Mouse (Mus musculus) limb, embryonic 13.5 days (tissue): Measurements from ENCODE around the gene Tenm2. TPM values are rescaled to one million over a fixed set of nuclear protein-coding genes. Genes with fewer than 3 reads are reported as not detected.

Source experiments
- ATAC-seq: fragments of 200-750 bp; cut with Nextera tagmentation; 2 replicates; pipeline ENCODE4 v1.8.0; 2017; ENCODE audit warnings: low read depth, moderate number of reproducible peaks, moderate TSS enrichment; ENCODE audit not compliant: low FRiP score
- H3K27ac ChIP-seq: fragments of 300-500 bp; sonication (generic); 2 replicates; pipeline ENCODE4 v1.5.1; 2015; ENCODE audit warnings: inconsistent platforms, mild to moderate bottlenecking, moderate library complexity
- H3K27me3 ChIP-seq: fragments of 300-500 bp; sonication (generic); 2 replicates; pipeline ENCODE4 v1.6.1; 2015; ENCODE audit warnings: mild to moderate bottlenecking, inconsistent platforms
- H3K36me3 ChIP-seq: fragments of 300-500 bp; sonication (generic); 2 replicates; pipeline ENCODE4 v1.6.1; 2015; ENCODE audit warnings: inconsistent platforms, mild to moderate bottlenecking, moderate library complexity
- H3K4me1 ChIP-seq: fragments of 300-500 bp; sonication (generic); 2 replicates; pipeline ENCODE4 v1.6.1; 2015; ENCODE audit warnings: inconsistent platforms
- H3K4me2 ChIP-seq: fragments of 300-500 bp; sonication (generic); replicated peaks from 2 replicates; pipeline ENCODE4 v1.6.1; 2015; ENCODE audit warnings: inconsistent platforms, mild to moderate bottlenecking, moderate library complexity
- H3K4me3 ChIP-seq: fragments of 300-500 bp; sonication (generic); 2 replicates; pipeline ENCODE4 v1.5.1; 2015; ENCODE audit warnings: moderate library complexity, mild to moderate bottlenecking, inconsistent platforms
- H3K9ac ChIP-seq: fragments of 300-500 bp; sonication (generic); 2 replicates; pipeline ENCODE4 v1.6.1; 2015; ENCODE audit warnings: mild to moderate bottlenecking, inconsistent platforms
- H3K9me3 ChIP-seq: fragments of 300-500 bp; sonication (generic); 2 replicates; pipeline ENCODE4 v1.6.1; 2016; ENCODE audit warnings: inconsistent platforms
- WGBS: fragments of 180-500 bp; shearing (Covaris S2); methylation state at CpG from one replicate; pipeline ENCODE4 v1.1.7; 2015; 5-methylcytosine and 5-hydroxymethylcytosine counted together
- polyA plus RNA-seq: library from polyadenylated mRNA; unstranded; fragments of >200 nt; fragmentation: Nextera tagmentation; extraction: Ambion mirVana; gene quantifications from 2 replicates; pipeline ENCODE4 v1.2.1, GENCODE M21; 2015

Gene Tenm2
- polyA plus RNA-seq, 1 experiment from 2014 or later, result 6.4 TPM

DNA sequence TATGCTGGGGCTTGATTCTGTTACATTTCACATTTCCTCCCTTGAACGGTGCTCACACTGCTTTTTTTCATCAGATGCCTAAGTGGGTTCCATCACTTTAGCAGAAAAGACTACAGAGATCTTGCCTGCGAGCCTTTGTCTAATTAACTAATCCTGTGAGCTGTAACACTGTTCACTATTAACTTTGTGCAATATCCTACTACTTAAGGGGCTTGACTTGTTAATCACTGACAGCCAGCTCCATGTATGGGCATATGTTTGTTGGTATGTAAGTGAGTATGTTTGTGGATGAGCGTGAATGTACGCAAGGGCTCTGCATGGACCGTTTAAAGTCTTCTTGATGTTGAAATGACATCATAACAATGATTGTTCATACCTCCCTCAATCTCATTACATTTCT is 277.7 kb downstream of the Tenm2 start:
- no peak overlapping the region for H3K9ac ChIP-seq
- no peaks in the 10 kb centered on the region for H3K9me3 ChIP-seq
- no peaks in the 10 kb centered on the region for H3K4me1 ChIP-seq
- no peak overlapping the region for H3K4me2 ChIP-seq
- ATAC-seq, result no peak
- no peaks in the 10 kb centered on the region for H3K36me3 ChIP-seq
- H3K4me3 ChIP-seq, result no peak overlapping the region
- no peak overlapping the region for H3K27ac ChIP-seq
- whole genome bisulfite sequencing, result 72% methylated on average over 5 of the region's 5 CpGs
- H3K27me3 ChIP-seq, result no peaks in the 10 kb centered on the region

GRCm38 (mm10) chr11:36941429-36941828 is 294.3 kb downstream of the Tenm2 start:
- H3K9ac ChIP-seq, result no peak overlapping the region
- H3K9me3 ChIP-seq, result no peaks in the 10 kb centered on the region
- no peak overlapping the region for H3K4me2 ChIP-seq
- ATAC-seq, result no peak
- no peaks in the 10 kb centered on the region for H3K4me1 ChIP-seq
- H3K27me3 ChIP-seq, result no peaks in the 10 kb centered on the region
- no peaks in the 10 kb centered on the region for H3K36me3 ChIP-seq
- 83% methylated on average over 6 of the region's 6 CpGs for WGBS
- H3K4me3 ChIP-seq, result no peak overlapping the region
- H3K27ac ChIP-seq, result no peak overlapping the region

DNA sequence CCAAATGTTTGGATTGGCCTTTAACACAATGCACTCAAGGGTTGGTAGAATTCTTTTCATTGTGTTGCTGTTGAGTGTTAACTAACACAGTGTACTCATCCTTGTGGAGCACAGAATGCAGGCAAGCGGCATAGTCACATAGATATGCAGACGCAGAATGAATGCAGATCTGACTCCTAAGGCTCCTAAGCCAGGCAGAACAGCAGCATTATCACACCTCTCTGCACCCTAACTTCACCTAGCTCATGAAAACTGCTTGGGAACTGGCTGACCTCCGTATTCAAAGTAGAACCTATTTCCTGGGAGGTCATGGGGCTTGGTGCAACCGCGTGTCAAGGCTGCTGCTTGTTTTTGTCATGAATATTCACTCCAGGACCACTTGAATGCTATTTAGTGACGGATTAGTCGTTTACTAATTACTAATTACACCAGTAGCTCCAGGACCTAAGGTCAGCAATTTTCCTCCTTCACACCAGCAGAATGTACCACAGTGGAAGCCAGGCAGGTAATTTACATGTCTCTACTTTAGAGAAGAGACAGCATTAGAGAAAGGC is 295.1 kb downstream of the Tenm2 start:
- Histone ChIP-seq H3K9ac (no peak overlapping the region), H3K27ac (no peak overlapping the region), H3K4me1 (no peaks in the 10 kb centered on the region), H3K4me2 (no peak overlapping the region), H3K9me3 (no peaks in the 10 kb centered on the region), H3K36me3 (no peaks in the 10 kb centered on the region), H3K4me3 (no peak overlapping the region), H3K27me3 (no peaks in the 10 kb centered on the region)
- no peak for ATAC-seq
- 44% methylated on average over 7 of the region's 7 CpGs for whole genome bisulfite sequencing

- Histone ChIP-seq H3K27me3 (no peaks in the 10 kb centered on the region), H3K4me2 (no peak overlapping the region), H3K27ac (no peak overlapping the region), H3K36me3 (no peaks in the 10 kb centered on the region), H3K9me3 (no peaks in the 10 kb centered on the region), H3K4me3 (no peak overlapping the region), H3K4me1 (no peaks in the 10 kb centered on the region), H3K9ac (no peak overlapping the region)
- WGBS, result 61% methylated on average over 5 of the region's 5 CpGs
- ATAC-seq, result no peak
Measured at GRCm38 (mm10) chr11:36929817-36930216, 305.9 kb downstream of the Tenm2 start.

GRCm38 (mm10) chr11:36926705-36927406 is 308.9 kb downstream of the Tenm2 start:
- no peak overlapping the region for H3K9ac ChIP-seq
- WGBS, result 78% methylated on average over 9 of the region's 9 CpGs
- H3K36me3 ChIP-seq, result no peaks in the 10 kb centered on the region
- H3K4me1 ChIP-seq, result no peaks in the 10 kb centered on the region
- no peak overlapping the region for H3K4me3 ChIP-seq
- no peaks in the 10 kb centered on the region for H3K27me3 ChIP-seq
- no peak overlapping the region for H3K4me2 ChIP-seq
- H3K27ac ChIP-seq, result no peak overlapping the region
- no peaks in the 10 kb centered on the region for H3K9me3 ChIP-seq
- ATAC-seq, result no peak

DNA sequence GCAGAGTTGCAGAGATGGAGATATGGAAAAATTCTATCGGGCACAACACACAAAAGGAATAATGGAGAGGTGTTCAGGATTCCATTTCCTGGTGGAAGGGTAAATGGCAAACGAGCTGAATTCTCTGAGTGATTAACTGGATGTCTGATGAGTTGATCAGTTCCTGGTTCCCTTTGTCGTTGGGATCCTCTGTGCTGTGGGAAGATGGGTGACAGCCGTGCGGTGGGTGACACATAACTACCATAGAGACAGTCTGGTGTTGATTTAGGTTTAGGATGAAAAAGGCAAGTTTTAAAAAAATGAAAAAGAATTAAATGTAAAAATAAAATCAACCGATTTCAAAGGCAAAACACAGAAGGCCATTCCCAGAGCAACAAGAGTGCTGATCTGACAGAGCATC is 316.5 kb downstream of the Tenm2 start:
- no peaks in the 10 kb centered on the region for H3K36me3 ChIP-seq
- H3K27ac ChIP-seq, result no peak overlapping the region
- H3K4me3 ChIP-seq, result no peak overlapping the region
- H3K4me1 ChIP-seq, result no peaks in the 10 kb centered on the region
- 86% methylated on average over 6 of the region's 6 CpGs for WGBS
- H3K9ac ChIP-seq, result no peak overlapping the region
- ATAC-seq, result no peak
- H3K4me2 ChIP-seq, result no peak overlapping the region
- no peaks in the 10 kb centered on the region for H3K9me3 ChIP-seq
- no peaks in the 10 kb centered on the region for H3K27me3 ChIP-seq

- H3K4me1 ChIP-seq, result no peaks in the 10 kb centered on the region
- no peaks in the 10 kb centered on the region for H3K9me3 ChIP-seq
- H3K4me3 ChIP-seq, result no peak overlapping the region
- H3K36me3 ChIP-seq, result no peaks in the 10 kb centered on the region
- H3K4me2 ChIP-seq, result no peak overlapping the region
- no peak overlapping the region for H3K9ac ChIP-seq
- no peaks in the 10 kb centered on the region for H3K27me3 ChIP-seq
- no peak for ATAC-seq
- WGBS, result 71% methylated on average over 4 of the region's 4 CpGs
- no peak overlapping the region for H3K27ac ChIP-seq
Measured at GRCm38 (mm10) chr11:36911406-36911805, 324.4 kb downstream of the Tenm2 start.

- H3K4me2 ChIP-seq, result no peak overlapping the region
- no peaks in the 10 kb centered on the region for H3K4me1 ChIP-seq
- H3K27me3 ChIP-seq, result no peaks in the 10 kb centered on the region
- H3K9ac ChIP-seq, result no peak overlapping the region
- no peaks in the 10 kb centered on the region for H3K36me3 ChIP-seq
- WGBS, result 90% methylated on average over 1 of the region's 1 CpGs
- no peak overlapping the region for H3K4me3 ChIP-seq
- no peak overlapping the region for H3K27ac ChIP-seq
- ATAC-seq, result no peak
- no peaks in the 10 kb centered on the region for H3K9me3 ChIP-seq
Measured at GRCm38 (mm10) chr11:36909036-36909435, 326.7 kb downstream of the Tenm2 start.

DNA sequence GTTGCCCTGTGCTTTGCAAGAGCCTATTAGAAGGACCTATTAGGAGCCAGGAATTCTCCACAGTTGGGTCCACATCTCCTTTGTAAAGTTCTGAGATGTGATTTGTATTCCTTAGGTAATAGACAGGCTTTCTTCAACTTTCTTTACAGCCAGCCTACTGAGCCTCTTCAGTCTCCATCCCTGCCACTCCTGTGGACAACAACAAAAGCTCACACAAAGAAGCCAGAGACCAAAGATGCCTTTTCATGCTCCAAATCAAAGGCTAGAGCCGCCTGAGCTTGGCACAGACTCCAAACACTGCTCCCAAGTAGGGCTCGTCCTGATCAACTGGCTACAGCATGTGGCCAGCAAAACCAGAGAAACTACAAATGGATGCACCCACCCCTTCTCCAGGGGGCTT is 333.5 kb downstream of the Tenm2 start:
- Histone ChIP-seq H3K4me2 (no peak overlapping the region), H3K27me3 (no peaks in the 10 kb centered on the region), H3K9ac (no peak overlapping the region), H3K4me3 (no peak overlapping the region), H3K36me3 (no peaks in the 10 kb centered on the region), H3K27ac (no peak overlapping the region), H3K4me1 (no peaks in the 10 kb centered on the region), H3K9me3 (peaks cover 4% of the 10 kb centered on the region; the same call in 1 of the 2 replicates)
- ATAC-seq, result no peak
- WGBS, result 29% methylated on average over 2 of the region's 2 CpGs

- no peak overlapping the region for H3K4me2 ChIP-seq
- no peaks in the 10 kb centered on the region for H3K27me3 ChIP-seq
- H3K4me3 ChIP-seq, result no peak overlapping the region
- WGBS, result 87% methylated on average over 3 of the region's 3 CpGs
- H3K27ac ChIP-seq, result no peak overlapping the region
- H3K4me1 ChIP-seq, result no peaks in the 10 kb centered on the region
- no peaks in the 10 kb centered on the region for H3K9me3 ChIP-seq
- ATAC-seq, result no peak
- H3K36me3 ChIP-seq, result no peaks in the 10 kb centered on the region
- no peak overlapping the region for H3K9ac ChIP-seq
Measured at GRCm38 (mm10) chr11:36893061-36893460, 342.7 kb downstream of the Tenm2 start.

- Histone ChIP-seq H3K27me3 (no peaks in the 10 kb centered on the region), H3K9me3 (no peaks in the 10 kb centered on the region), H3K9ac (no peak overlapping the region), H3K4me2 (no peak overlapping the region), H3K4me3 (no peak overlapping the region), H3K27ac (no peak overlapping the region), H3K4me1 (no peaks in the 10 kb centered on the region), H3K36me3 (no peaks in the 10 kb centered on the region)
- 51% methylated on average over 3 of the region's 3 CpGs for WGBS
- no peak for ATAC-seq
Measured at GRCm38 (mm10) chr11:36891106-36891505, 344.7 kb downstream of the Tenm2 start.

- 56% methylated on average over 7 of the region's 7 CpGs for WGBS
- no peak overlapping the region for H3K9ac ChIP-seq
Measured at GRCm38 (mm10) chr11:36887490-36887889, 348.3 kb downstream of the Tenm2 start.

DNA sequence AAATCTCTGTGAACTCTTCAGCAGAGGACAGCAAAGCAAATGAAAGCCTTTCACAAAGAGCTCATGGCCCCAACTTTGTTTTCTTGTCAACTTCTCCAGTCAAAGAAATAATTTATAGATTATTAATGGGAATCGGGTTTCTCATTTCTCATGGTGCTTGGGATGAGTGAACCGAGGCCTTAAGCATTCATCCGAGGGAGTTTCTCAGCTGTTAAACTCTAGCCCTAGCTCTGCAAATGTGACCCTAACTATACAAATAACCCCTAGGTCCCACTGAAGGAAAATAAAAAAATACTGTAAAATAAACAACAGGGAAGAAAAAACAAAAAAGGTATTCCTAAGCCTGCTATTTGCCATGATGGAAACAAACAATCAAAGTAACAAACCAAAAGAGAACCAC is 349.6 kb downstream of the Tenm2 start:
- H3K27me3 ChIP-seq, result no peaks in the 10 kb centered on the region
- H3K9me3 ChIP-seq, result no peaks in the 10 kb centered on the region
- 0 out of 2 replicates have a peak, but pooled peaks cover 5% of the 10 kb centered on the region for H3K4me1 ChIP-seq
- 68% methylated on average over 3 of the region's 3 CpGs for WGBS
- no peak for ATAC-seq
- H3K9ac ChIP-seq, result no peak overlapping the region
- no peaks in the 10 kb centered on the region for H3K36me3 ChIP-seq
- no peak overlapping the region for H3K4me3 ChIP-seq
- no peak overlapping the region for H3K4me2 ChIP-seq
- no peak overlapping the region for H3K27ac ChIP-seq

More at GRCm38 (mm10) chr11:36887490-36887889, 348.3 kb downstream of the Tenm2 start:
- H3K4me2 ChIP-seq, result no peak overlapping the region
- no peaks in the 10 kb centered on the region for H3K27me3 ChIP-seq
- no peak overlapping the region for H3K4me3 ChIP-seq
- H3K9me3 ChIP-seq, result no peaks in the 10 kb centered on the region
- no peak overlapping the region for H3K27ac ChIP-seq
- 0 out of 2 replicates have a peak, but pooled peaks cover 5% of the 10 kb centered on the region for H3K4me1 ChIP-seq
- ATAC-seq, result no peak
- no peaks in the 10 kb centered on the region for H3K36me3 ChIP-seq
